Mouse (Mus musculus): ENCODE data around the gene Slc26a9. TPM values are rescaled to one million over a fixed set of nuclear protein-coding genes. Genes with fewer than 3 reads are reported as not detected.

Gene Slc26a9
- polyA plus RNA-seq, 1 experiment from 2014 or later: 0.04 TPM

DNA sequence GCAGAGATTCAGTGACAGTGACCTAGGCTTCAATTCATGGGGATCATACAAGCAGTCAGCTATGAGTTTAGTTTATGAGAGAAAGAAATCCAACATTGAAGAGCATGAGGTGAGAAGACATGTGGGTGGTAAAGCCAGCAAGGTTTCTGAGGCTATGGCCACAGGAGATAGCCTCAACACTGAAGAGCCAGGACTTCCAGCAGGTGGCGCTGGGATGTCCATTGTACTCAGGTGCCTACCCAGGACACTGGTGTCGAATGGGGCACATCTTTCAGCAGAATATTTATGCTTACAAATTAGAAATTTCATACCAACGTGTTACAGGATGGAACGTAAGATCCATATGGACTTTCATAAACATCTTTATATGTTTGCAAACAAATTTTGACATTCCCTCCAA lies 35.5 kb upstream of the Slc26a9 start:
- Histone ChIP-seq H3K9ac (replicated peaks; ENCODE audit: low read depth, low read length) (no peak overlapping the region), H3K9me3 (ENCODE audit: control insufficient read depth, low read length) (no peaks in the 10 kb centered on the region), H3K4me2 (ENCODE audit: low read depth, low read length) (no peak overlapping the region), H3K36me3 (ENCODE audit: control insufficient read depth, insufficient read depth, low read length) (no peaks in the 10 kb centered on the region), H3K27me3 (ENCODE audit: control insufficient read depth, insufficient read depth, low read length) (no peaks in the 10 kb centered on the region), H3K27ac (ENCODE audit: low read depth, low read length) (no peak overlapping the region), H3K4me3 (ENCODE audit: low read depth, low read length) (no peak overlapping the region), H3K4me1 (ENCODE audit: control insufficient read depth, insufficient read depth, low read length) (no peaks in the 10 kb centered on the region)
- ATAC-seq (ENCODE audit: low read depth): no peak
- WGBS: 28% methylated on average over 4 of the region's 4 CpGs

DNA sequence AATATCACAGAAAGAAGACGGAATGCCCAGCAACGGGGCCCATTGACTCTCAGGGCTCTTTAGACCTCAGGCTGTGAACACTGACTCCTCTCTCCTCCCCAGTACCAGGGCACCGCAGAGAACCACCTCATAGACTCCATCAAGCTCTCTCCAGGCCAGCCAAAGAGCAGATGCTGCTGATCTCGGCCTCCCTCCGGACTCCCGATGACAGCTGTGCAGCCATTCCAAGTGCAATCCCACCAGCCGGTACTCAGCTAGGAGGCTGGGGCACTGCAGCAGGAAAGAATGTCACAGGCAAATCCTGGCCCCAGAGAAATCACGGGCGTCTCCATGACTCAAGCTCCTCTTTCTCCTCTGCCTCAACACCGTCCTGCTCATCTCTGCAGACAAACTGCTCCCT lies 32.3 kb upstream of the Slc26a9 start:
- Histone ChIP-seq H3K9ac (replicated peaks; ENCODE audit: low read depth, low read length) (no peak overlapping the region), H3K4me1 (ENCODE audit: control insufficient read depth, insufficient read depth, low read length) (no peaks in the 10 kb centered on the region), H3K27me3 (ENCODE audit: control insufficient read depth, insufficient read depth, low read length) (no peaks in the 10 kb centered on the region), H3K27ac (ENCODE audit: low read depth, low read length) (no peak overlapping the region), H3K36me3 (ENCODE audit: control insufficient read depth, insufficient read depth, low read length) (no peaks in the 10 kb centered on the region), H3K4me3 (ENCODE audit: low read depth, low read length) (no peak overlapping the region), H3K4me2 (ENCODE audit: low read depth, low read length) (no peak overlapping the region), H3K9me3 (ENCODE audit: control insufficient read depth, low read length) (no peaks in the 10 kb centered on the region)
- ATAC-seq (ENCODE audit: low read depth): no peak
- 88% methylated on average over 10 of the region's 10 CpGs for WGBS

DNA sequence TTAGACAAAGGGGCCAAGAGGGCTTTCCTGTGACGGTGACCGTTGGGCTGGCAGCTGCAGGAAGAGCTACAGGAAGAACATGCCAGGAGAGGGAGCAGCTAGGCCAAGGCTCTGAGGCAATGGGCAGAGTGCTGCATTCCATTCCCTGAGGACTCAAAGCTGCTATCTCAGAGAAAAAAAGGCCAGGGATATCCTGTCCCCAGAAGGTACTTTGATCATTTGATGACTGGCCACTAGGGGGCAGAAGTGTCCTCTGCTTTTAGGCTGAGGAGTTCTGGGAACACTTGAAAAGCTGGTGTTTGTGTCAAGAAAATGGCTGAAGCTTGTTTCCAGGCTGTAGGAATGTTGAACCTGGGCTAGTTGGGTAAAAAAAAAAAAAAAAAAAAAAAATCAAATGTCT lies 31.4 kb upstream of the Slc26a9 start:
- Histone ChIP-seq H3K4me2 (ENCODE audit: low read depth, low read length) (no peak overlapping the region), H3K9ac (replicated peaks; ENCODE audit: low read depth, low read length) (no peak overlapping the region), H3K4me3 (ENCODE audit: low read depth, low read length) (no peak overlapping the region), H3K27me3 (ENCODE audit: control insufficient read depth, insufficient read depth, low read length) (no peaks in the 10 kb centered on the region), H3K9me3 (ENCODE audit: control insufficient read depth, low read length) (no peaks in the 10 kb centered on the region), H3K4me1 (ENCODE audit: control insufficient read depth, insufficient read depth, low read length) (no peaks in the 10 kb centered on the region), H3K36me3 (ENCODE audit: control insufficient read depth, insufficient read depth, low read length) (no peaks in the 10 kb centered on the region), H3K27ac (ENCODE audit: low read depth, low read length) (no peak overlapping the region)
- ATAC-seq (ENCODE audit: low read depth): peak; percentile 71
- 50% methylated on average over 2 of the region's 2 CpGs for WGBS

DNA sequence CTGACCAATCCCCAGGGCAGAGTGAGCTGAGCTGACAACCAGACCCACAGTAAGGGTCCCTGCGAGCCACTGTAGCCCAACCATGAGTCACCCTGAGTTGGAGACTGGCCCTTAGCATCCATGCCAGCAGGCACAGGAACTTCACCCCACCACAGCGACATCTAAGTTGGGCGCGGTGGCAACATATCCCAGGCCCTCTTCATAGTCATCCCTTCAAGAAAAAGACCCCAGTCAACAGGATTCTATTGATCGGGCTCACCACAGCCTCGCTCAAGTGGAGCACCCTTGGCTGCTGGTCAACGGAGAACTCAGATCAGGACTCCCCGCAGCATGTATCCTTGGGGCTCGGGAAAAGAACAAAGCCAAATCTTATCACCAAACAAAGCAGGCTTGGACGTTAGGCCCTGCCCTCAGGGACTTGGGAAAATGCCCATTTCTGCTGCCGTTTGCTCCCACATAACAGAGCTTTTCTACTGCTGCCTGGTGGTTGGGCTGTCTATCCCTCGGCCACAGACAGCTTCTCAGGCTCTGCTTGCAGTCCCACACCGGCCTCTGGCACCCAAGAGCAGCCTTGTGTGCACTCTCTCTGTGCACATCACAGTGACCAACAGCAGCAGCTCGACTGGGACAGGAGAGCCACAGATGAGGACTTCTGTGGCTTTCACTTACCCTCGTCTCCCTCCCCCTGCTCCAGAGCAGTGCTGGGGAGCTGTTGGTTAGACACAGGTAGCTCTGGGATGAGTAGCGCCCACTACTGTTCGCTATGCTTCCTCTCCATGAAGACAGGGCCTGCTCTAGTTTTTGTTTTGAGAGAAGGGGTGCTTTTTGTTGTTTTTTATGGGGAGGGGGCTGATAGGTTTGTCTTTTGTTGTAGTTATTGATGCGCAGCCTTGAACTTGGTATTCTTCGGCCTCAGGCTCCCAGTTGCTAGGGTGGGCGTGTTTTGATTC lies 29.2 kb upstream of the Slc26a9 start:
- Histone ChIP-seq H3K36me3 (ENCODE audit: control insufficient read depth, insufficient read depth, low read length) (no peaks in the 10 kb centered on the region), H3K4me3 (ENCODE audit: low read depth, low read length) (no peak overlapping the region), H3K27me3 (ENCODE audit: control insufficient read depth, insufficient read depth, low read length) (no peaks in the 10 kb centered on the region), H3K9me3 (ENCODE audit: control insufficient read depth, low read length) (no peaks in the 10 kb centered on the region), H3K9ac (replicated peaks; ENCODE audit: low read depth, low read length) (no peak overlapping the region), H3K4me1 (ENCODE audit: control insufficient read depth, insufficient read depth, low read length) (no peaks in the 10 kb centered on the region), H3K27ac (ENCODE audit: low read depth, low read length) (no peak overlapping the region), H3K4me2 (ENCODE audit: low read depth, low read length) (no peak overlapping the region)
- 74% methylated on average over 20 of the region's 20 CpGs for whole genome bisulfite sequencing
- ATAC-seq (ENCODE audit: low read depth): no peak

DNA sequence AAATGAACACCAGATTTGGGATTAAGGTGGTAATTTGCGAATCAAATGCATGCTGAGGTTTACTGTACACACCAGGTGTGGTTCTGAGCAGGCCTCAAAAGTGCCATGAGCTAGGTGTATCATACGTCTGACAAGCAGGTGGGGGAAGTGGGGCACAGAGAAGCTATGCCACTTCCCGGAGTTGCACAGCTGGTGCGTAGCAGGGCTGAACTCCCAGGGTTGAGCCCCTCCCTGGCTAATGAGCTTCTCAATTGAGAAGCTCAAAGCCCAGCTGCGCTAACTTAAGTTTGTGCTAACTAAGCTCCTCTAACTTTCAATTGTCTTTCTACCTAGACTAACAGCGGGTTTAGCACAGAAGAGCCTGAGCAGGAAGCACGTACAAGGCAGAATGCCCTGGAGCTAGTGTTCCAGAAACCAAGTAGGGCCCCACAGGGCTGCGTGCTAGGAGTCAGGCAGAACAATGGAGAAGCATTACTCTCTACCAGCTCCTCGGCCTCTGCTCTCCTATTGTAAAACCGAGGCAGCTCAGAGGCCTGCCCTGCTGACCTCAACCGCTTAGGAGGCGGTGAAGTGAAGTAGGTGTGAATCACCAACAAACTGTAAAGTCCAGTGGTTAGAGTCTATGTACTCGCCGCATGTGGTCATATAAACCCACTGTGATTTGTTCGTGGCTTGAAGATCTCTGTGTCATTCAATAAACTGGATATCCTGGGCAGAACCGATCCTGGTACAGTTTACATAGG lies 24.7 kb upstream of the Slc26a9 start:
- Histone ChIP-seq H3K4me1 (ENCODE audit: control insufficient read depth, insufficient read depth, low read length) (no peaks in the 10 kb centered on the region), H3K27me3 (ENCODE audit: control insufficient read depth, insufficient read depth, low read length) (no peaks in the 10 kb centered on the region), H3K4me3 (ENCODE audit: low read depth, low read length) (no peak overlapping the region), H3K9me3 (ENCODE audit: control insufficient read depth, low read length) (no peaks in the 10 kb centered on the region), H3K36me3 (ENCODE audit: control insufficient read depth, insufficient read depth, low read length) (no peaks in the 10 kb centered on the region), H3K27ac (ENCODE audit: low read depth, low read length) (no peak overlapping the region), H3K4me2 (ENCODE audit: low read depth, low read length) (no peak overlapping the region), H3K9ac (replicated peaks; ENCODE audit: low read depth, low read length) (no peak overlapping the region)
- no peak for ATAC-seq (ENCODE audit: low read depth)
- WGBS: 55% methylated on average over 16 of the region's 16 CpGs

DNA sequence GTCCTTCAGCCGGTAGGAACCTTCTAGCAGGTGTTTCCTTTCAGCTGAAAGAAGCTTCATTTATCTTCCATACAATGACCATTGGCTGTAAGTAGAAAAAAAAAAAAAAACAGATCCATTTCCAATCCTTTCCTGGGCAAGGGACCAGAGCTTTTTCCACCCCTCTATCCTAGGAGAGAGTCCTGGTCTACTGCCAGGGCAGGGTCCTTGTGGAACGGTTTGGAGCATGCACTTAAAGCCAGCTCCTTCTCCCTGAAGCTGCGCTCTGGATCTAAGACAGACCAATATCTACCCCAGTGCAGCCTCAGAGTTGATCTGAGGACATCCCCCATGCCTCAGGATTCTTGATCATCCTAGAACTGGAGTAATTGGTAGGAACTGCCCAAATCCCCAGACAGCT lies 21.8 kb upstream of the Slc26a9 start:
- no peak overlapping the region for H3K9ac ChIP-seq (replicated peaks; ENCODE audit: low read depth, low read length)
- 82% methylated on average over 3 of the region's 3 CpGs for WGBS
- H3K27ac ChIP-seq (ENCODE audit: low read depth, low read length): no peak overlapping the region
- no peaks in the 10 kb centered on the region for H3K4me1 ChIP-seq (ENCODE audit: control insufficient read depth, insufficient read depth, low read length)
- H3K4me3 ChIP-seq (ENCODE audit: low read depth, low read length): no peak overlapping the region
- no peak for ATAC-seq (ENCODE audit: low read depth)
- no peaks in the 10 kb centered on the region for H3K9me3 ChIP-seq (ENCODE audit: control insufficient read depth, low read length)
- no peak overlapping the region for H3K4me2 ChIP-seq (ENCODE audit: low read depth, low read length)
- H3K27me3 ChIP-seq (ENCODE audit: control insufficient read depth, insufficient read depth, low read length): no peaks in the 10 kb centered on the region
- H3K36me3 ChIP-seq (ENCODE audit: control insufficient read depth, insufficient read depth, low read length): no peaks in the 10 kb centered on the region

DNA sequence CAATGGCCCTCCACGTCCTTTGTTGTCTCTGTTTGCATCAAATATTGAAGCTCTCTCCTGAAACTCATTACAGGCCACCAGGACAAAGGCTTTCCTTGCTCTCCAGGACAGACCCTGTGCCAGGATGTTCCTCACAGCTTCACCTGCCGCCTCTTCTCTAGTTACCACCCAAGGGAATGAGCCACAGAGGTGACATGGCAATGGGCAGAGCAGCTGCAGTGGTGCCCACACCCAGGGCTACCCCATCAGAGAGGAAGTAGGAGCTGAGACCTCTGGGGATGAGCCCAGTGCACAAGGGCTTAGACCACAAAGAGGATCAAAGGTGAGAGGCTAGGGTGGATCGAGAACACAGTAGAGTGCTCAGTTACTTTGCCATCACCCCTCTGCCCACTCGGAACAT lies 20.3 kb upstream of the Slc26a9 start:
- Histone ChIP-seq H3K9me3 (ENCODE audit: control insufficient read depth, low read length) (no peaks in the 10 kb centered on the region), H3K27me3 (ENCODE audit: control insufficient read depth, insufficient read depth, low read length) (no peaks in the 10 kb centered on the region), H3K4me2 (ENCODE audit: low read depth, low read length) (no peak overlapping the region), H3K9ac (replicated peaks; ENCODE audit: low read depth, low read length) (no peak overlapping the region), H3K27ac (ENCODE audit: low read depth, low read length) (no peak overlapping the region), H3K4me3 (ENCODE audit: low read depth, low read length) (no peak overlapping the region), H3K4me1 (ENCODE audit: control insufficient read depth, insufficient read depth, low read length) (no peaks in the 10 kb centered on the region), H3K36me3 (ENCODE audit: control insufficient read depth, insufficient read depth, low read length) (no peaks in the 10 kb centered on the region)
- no peak for ATAC-seq (ENCODE audit: low read depth)
- 73% methylated on average over 4 of the region's 4 CpGs for WGBS

DNA sequence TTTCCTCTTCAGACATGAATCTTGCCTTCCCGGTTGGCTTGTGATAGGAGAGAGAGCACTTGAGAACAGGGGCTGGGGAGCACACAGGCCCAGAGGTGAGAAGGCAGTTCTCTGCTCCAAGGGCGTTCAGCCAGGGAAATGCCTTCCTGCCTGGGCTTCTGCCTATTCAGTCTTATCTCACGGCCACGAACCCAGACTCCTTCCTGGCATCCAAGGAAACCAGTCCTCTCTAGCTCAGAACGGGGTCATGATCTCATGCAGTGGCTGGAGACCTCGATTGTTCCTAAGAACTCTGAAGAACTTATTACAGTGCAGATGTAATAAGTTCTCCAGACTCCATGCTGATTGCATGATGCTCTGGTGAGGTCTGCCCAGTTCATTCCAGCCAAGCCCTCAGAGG lies 17.2 kb upstream of the Slc26a9 start:
- no peaks in the 10 kb centered on the region for H3K9me3 ChIP-seq (ENCODE audit: control insufficient read depth, low read length)
- no peak overlapping the region for H3K4me2 ChIP-seq (ENCODE audit: low read depth, low read length)
- H3K27me3 ChIP-seq (ENCODE audit: control insufficient read depth, insufficient read depth, low read length): no peaks in the 10 kb centered on the region
- 82% methylated on average over 6 of the region's 6 CpGs for WGBS
- H3K9ac ChIP-seq (replicated peaks; ENCODE audit: low read depth, low read length): no peak overlapping the region
- no peaks in the 10 kb centered on the region for H3K4me1 ChIP-seq (ENCODE audit: control insufficient read depth, insufficient read depth, low read length)
- H3K27ac ChIP-seq (ENCODE audit: low read depth, low read length): no peak overlapping the region
- H3K4me3 ChIP-seq (ENCODE audit: low read depth, low read length): no peak overlapping the region
- ATAC-seq (ENCODE audit: low read depth): no peak
- H3K36me3 ChIP-seq (ENCODE audit: control insufficient read depth, insufficient read depth, low read length): no peaks in the 10 kb centered on the region
